Mouse (Mus musculus): ENCODE data around the gene Acnat2. TPM values are rescaled to one million over a fixed set of nuclear protein-coding genes. Genes with fewer than 3 reads are reported as not detected.

Gene Acnat2
- not detected in 2 replicates for polyA plus RNA-seq (2012; rRNA removed)

GRCm38 (mm10) chr4:49407957-49408356, at the start of gene Acnat2:
Gene Acnat2, minus strand, starts transcription at chr4:49408151.

Other genes with a start within 250 kb of the Acnat2 start
- 7.2 and 7.4 TPM in 2 replicates for gene Acnat1, start 65.8 kb upstream of the Acnat2 start, polyA plus RNA-seq (2012; rRNA removed)
- 0.21 TPM in 1 of 2 replicates, not detected in the other for gene Baat, start 98.4 kb upstream of the Acnat2 start, polyA plus RNA-seq (2012; rRNA removed)
- 1.6 and 2.3 TPM in 2 replicates for gene Mrpl50, start 112.9 kb upstream of the Acnat2 start, polyA plus RNA-seq (2012; rRNA removed)
- gene Zfp189, start 113.0 kb upstream of the Acnat2 start, polyA plus RNA-seq (2012; rRNA removed), result 0.31 and 0.36 TPM in 2 replicates
- 50.0 and 64.2 TPM in 2 replicates for gene Aldob, start 141.4 kb upstream of the Acnat2 start, polyA plus RNA-seq (2012; rRNA removed)
- gene Tmem246, start 189.7 kb upstream of the Acnat2 start, polyA plus RNA-seq (2012; rRNA removed), result 102 and 149 TPM in 2 replicates
- 16.0 TPM in 2 replicates for gene Rnf20, start 223.9 kb upstream of the Acnat2 start, polyA plus RNA-seq (2012; rRNA removed)